Mouse (Mus musculus) ES-Bruce4 (cell line): ENCODE data around the gene Rsph6a. TPM values are rescaled to one million over a fixed set of nuclear protein-coding genes. Genes with fewer than 3 reads are reported as not detected.
A peak's percentile ranks its signal among the peaks of the same experiment; 100 is the strongest.

Source experiments
- H3K27ac ChIP-seq: 2 replicates; pipeline ENCODE4 v1.5.1; 2012; ENCODE audit warnings: low read length, inconsistent platforms; ENCODE audit not compliant: insufficient read depth
- H3K27me3 ChIP-seq: 2 replicates; pipeline ENCODE4 v1.6.1; 2012; ENCODE audit warnings: mild to moderate bottlenecking, low read length, inconsistent platforms; ENCODE audit not compliant: control insufficient read depth, poor library complexity, insufficient read depth, severe bottlenecking
- H3K36me3 ChIP-seq: 2 replicates; pipeline ENCODE4 v1.6.1; 2012; ENCODE audit warnings: inconsistent platforms, mild to moderate bottlenecking, low read length, moderate library complexity; ENCODE audit not compliant: control insufficient read depth, poor library complexity, insufficient read depth, severe bottlenecking
- H3K4me1 ChIP-seq: one replicate; pipeline ENCODE4 v1.8.1; 2011; ENCODE audit warnings: low read length; ENCODE audit not compliant: control insufficient read depth, insufficient read depth
- H3K4me3 ChIP-seq: 2 replicates; pipeline ENCODE4 v1.5.1; 2011; ENCODE audit warnings: low read depth, mild to moderate bottlenecking, low read length
- H3K9ac ChIP-seq: 2 replicates; pipeline ENCODE4 v1.6.1; 2012; ENCODE audit warnings: low read depth, mild to moderate bottlenecking, inconsistent platforms; ENCODE audit not compliant: poor library complexity, severe bottlenecking
- H3K9me3 ChIP-seq: replicated peaks from 2 replicates; pipeline ENCODE4 v1.6.1; 2012; ENCODE audit warnings: mild to moderate bottlenecking, low read length, inconsistent platforms; ENCODE audit not compliant: control insufficient read depth, poor library complexity, insufficient read depth, severe bottlenecking
- CTCF ChIP-seq: IDR thresholded peaks from one replicate; pipeline ENCODE4 v1.8.1; 2011; ENCODE audit warnings: low read depth, low read length
- EP300 ChIP-seq: IDR thresholded peaks from 2 replicates; pipeline ENCODE4 v1.6.1; 2011; ENCODE audit warnings: low read depth, low read length; ENCODE audit not compliant: insufficient read depth
- POLR2A ChIP-seq: IDR thresholded peaks from one replicate; pipeline ENCODE4 v1.8.1; 2011; ENCODE audit warnings: low read length; ENCODE audit not compliant: insufficient read depth
- polyA plus RNA-seq: library from polyadenylated mRNA; stranded (reverse); fragments of >200 nt; gene quantifications from 2 replicates; pipeline ENCODE4 v1.2.4, GENCODE M21; 2011; ENCODE audit warnings: low read depth; ENCODE audit not compliant: missing spikeins, insufficient read depth, insufficient read length

Gene Rsph6a
- polyA plus RNA-seq, 1 experiment = not detected

GRCm38 (mm10) chr7:19012025-19012621 lies 42.4 kb upstream of the Rsph6a start:
- Histone ChIP-seq H3K4me1 (no peaks in the 10 kb centered on the region), H3K9ac (peak overlapping the region; percentile 88), H3K4me3 (peak overlapping the region; percentile 35; the same call in 1 of the 2 replicates), H3K27me3 (no peaks in the 10 kb centered on the region), H3K36me3 (no peaks in the 10 kb centered on the region), H3K27ac (no peak overlapping the region), H3K9me3 (no peaks in the 10 kb centered on the region)
- no peak for TF ChIP-seq CTCF
- TF ChIP-seq EP300 = no peak
- TF ChIP-seq POLR2A = no peak

GRCm38 (mm10) chr7:19012882-19013281 lies 41.6 kb upstream of the Rsph6a start:
- no peak overlapping the region for H3K4me3 ChIP-seq
- H3K4me1 ChIP-seq = no peaks in the 10 kb centered on the region
- no peak overlapping the region for H3K27ac ChIP-seq
- no peak overlapping the region for H3K9ac ChIP-seq
- H3K27me3 ChIP-seq = no peaks in the 10 kb centered on the region
- H3K36me3 ChIP-seq = no peaks in the 10 kb centered on the region
- no peaks in the 10 kb centered on the region for H3K9me3 ChIP-seq
- no peak for TF ChIP-seq CTCF
- TF ChIP-seq POLR2A = no peak
- no peak for TF ChIP-seq EP300

GRCm38 (mm10) chr7:19014452-19014851 lies 40.0 kb upstream of the Rsph6a start:
- Histone ChIP-seq H3K9ac (no peak overlapping the region), H3K27ac (no peak overlapping the region), H3K27me3 (no peaks in the 10 kb centered on the region), H3K36me3 (no peaks in the 10 kb centered on the region), H3K4me1 (peaks cover 1% of the 10 kb centered on the region), H3K9me3 (no peaks in the 10 kb centered on the region), H3K4me3 (no peak overlapping the region)
- TF ChIP-seq EP300 = no peak
- peak; percentile 9 for TF ChIP-seq CTCF

- Histone ChIP-seq H3K9ac (no peak overlapping the region), H3K9me3 (no peaks in the 10 kb centered on the region), H3K27me3 (no peaks in the 10 kb centered on the region), H3K36me3 (no peaks in the 10 kb centered on the region), H3K4me1 (peaks cover 3% of the 10 kb centered on the region), H3K4me3 (no peak overlapping the region), H3K27ac (no peak overlapping the region)
- TF ChIP-seq POLR2A = no peak
- no peak for TF ChIP-seq CTCF
- no peak for TF ChIP-seq EP300
These were observed 38.4 kb upstream of the Rsph6a start for GRCm38 (mm10) chr7:19016042-19016441.

GRCm38 (mm10) chr7:19017909-19018308 lies 36.6 kb upstream of the Rsph6a start:
- H3K27ac ChIP-seq = no peak overlapping the region
- no peaks in the 10 kb centered on the region for H3K27me3 ChIP-seq
- H3K9ac ChIP-seq = no peak overlapping the region
- H3K36me3 ChIP-seq = no peaks in the 10 kb centered on the region
- H3K4me3 ChIP-seq = no peak overlapping the region
- peaks cover 3% of the 10 kb centered on the region for H3K4me1 ChIP-seq
- TF ChIP-seq POLR2A (no peak), CTCF (no peak), EP300 (no peak)
- no peaks in the 10 kb centered on the region for H3K9me3 ChIP-seq

- Histone ChIP-seq H3K9me3 (no peaks in the 10 kb centered on the region), H3K27ac (no peak overlapping the region), H3K4me1 (peaks cover 3% of the 10 kb centered on the region)
These were observed 33.4 kb upstream of the Rsph6a start for GRCm38 (mm10) chr7:19021048-19021447.

More at GRCm38 (mm10) chr7:19021048-19021447, 33.4 kb upstream of the Rsph6a start:
- H3K9ac ChIP-seq = no peak overlapping the region
- H3K36me3 ChIP-seq = no peaks in the 10 kb centered on the region
- TF ChIP-seq CTCF (no peak), EP300 (no peak), POLR2A (no peak)
- H3K27me3 ChIP-seq = no peaks in the 10 kb centered on the region
- no peak overlapping the region for H3K4me3 ChIP-seq
